Mouse (Mus musculus) erythroblast, embryonic 14.5 days (primary cell): ENCODE results near the gene Cryzl1. TPM values are rescaled to one million over a fixed set of nuclear protein-coding genes. Genes with fewer than 3 reads are reported as not detected.

ENCODE experiments used
- H3K27me3 ChIP-seq: 2 replicates; pipeline ENCODE4 v1.6.1; 2012; ENCODE audit warnings: inconsistent platforms; ENCODE audit not compliant: control insufficient read depth
- H3K36me3 ChIP-seq: 2 replicates; pipeline ENCODE4 v1.6.1; 2012; ENCODE audit warnings: mild to moderate bottlenecking, inconsistent platforms; ENCODE audit not compliant: control insufficient read depth
- H3K4me1 ChIP-seq: 2 replicates; pipeline ENCODE4 v1.6.1; 2012; ENCODE audit warnings: inconsistent platforms; ENCODE audit not compliant: control insufficient read depth
- H3K4me3 ChIP-seq: replicated peaks from 2 replicates; pipeline ENCODE3; 2012; ENCODE audit warnings: moderate library complexity, mild to moderate bottlenecking, inconsistent platforms
- H3K9me3 ChIP-seq: 2 replicates; pipeline ENCODE4 v1.6.1; 2012; ENCODE audit warnings: low read length, inconsistent platforms, mixed read lengths; ENCODE audit not compliant: control insufficient read depth
- GATA1 ChIP-seq: IDR thresholded peaks from 2 replicates; pipeline ENCODE4 v1.6.1; 2012; ENCODE audit warnings: low read length, inconsistent platforms, mixed read lengths
- TAL1 ChIP-seq: IDR thresholded peaks from 3 replicates; pipeline ENCODE4 v1.6.1; 2012; ENCODE audit warnings: low read length, inconsistent platforms, mixed read lengths
- polyA plus RNA-seq: library from polyadenylated mRNA; stranded (reverse); fragments of >175 nt; gene quantifications from 2 replicates; pipeline ENCODE4 v1.2.3, GENCODE M21; 2012

Gene Cryzl1
- polyA plus RNA-seq, 1 experiment = 0.28 TPM

GRCm38 (mm10) chr16:91685526-91685925 is 43.2 kb downstream of the Cryzl1 start:
- no peak for TF ChIP-seq TAL1
- no peak for TF ChIP-seq GATA1
- H3K9me3 ChIP-seq = no peaks in the 10 kb centered on the region
- no peaks in the 10 kb centered on the region for H3K27me3 ChIP-seq
- peaks cover 50% of the 10 kb centered on the region for H3K4me1 ChIP-seq
- peak overlapping the region; percentile 6 for H3K4me3 ChIP-seq
- H3K36me3 ChIP-seq = peaks cover 73% of the 10 kb centered on the region

DNA sequence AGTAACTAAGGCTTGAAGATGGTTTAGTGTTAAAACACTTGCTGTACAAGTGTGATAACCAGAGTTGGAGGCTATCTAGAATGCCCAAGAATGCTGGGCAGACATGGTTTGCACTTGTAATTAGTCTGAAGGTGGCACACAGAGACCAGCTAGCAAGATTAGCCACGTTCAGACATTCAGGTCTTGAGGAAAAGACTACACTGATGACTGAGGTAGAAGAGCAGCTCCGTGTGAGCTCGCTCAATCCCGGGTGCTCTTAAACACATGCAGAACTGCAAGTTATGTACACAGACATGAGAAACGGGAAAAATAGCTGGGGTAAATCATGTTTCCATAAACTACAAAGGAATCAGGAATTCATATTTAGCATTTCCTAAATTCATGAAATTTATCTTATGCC is 48.1 kb downstream of the Cryzl1 start:
- Histone ChIP-seq H3K27me3 (no peaks in the 10 kb centered on the region), H3K4me3 (no peak overlapping the region), H3K36me3 (peaks cover 99% of the 10 kb centered on the region), H3K4me1 (peaks cover 12% of the 10 kb centered on the region), H3K9me3 (no peaks in the 10 kb centered on the region)
- TF ChIP-seq GATA1 (no peak), TAL1 (no peak)

- H3K36me3 ChIP-seq = peaks cover 99% of the 10 kb centered on the region
- no peaks in the 10 kb centered on the region for H3K9me3 ChIP-seq
- no peak overlapping the region for H3K4me3 ChIP-seq
- H3K27me3 ChIP-seq = no peaks in the 10 kb centered on the region
- H3K4me1 ChIP-seq = peaks cover 3% of the 10 kb centered on the region; the same call in 1 of the 2 replicates
- TF ChIP-seq GATA1 (no peak), TAL1 (no peak)
These were observed 50.4 kb downstream of the Cryzl1 start for GRCm38 (mm10) chr16:91678147-91678911.

GRCm38 (mm10) chr16:91674500-91674899 is 54.3 kb downstream of the Cryzl1 start:
- no peak for TF ChIP-seq TAL1
- no peak for TF ChIP-seq GATA1
- Histone ChIP-seq H3K27me3 (no peaks in the 10 kb centered on the region), H3K9me3 (no peaks in the 10 kb centered on the region), H3K4me3 (no peak overlapping the region), H3K4me1 (no peaks in the 10 kb centered on the region; the same call in 1 of the 2 replicates), H3K36me3 (peaks cover 100% of the 10 kb centered on the region)

DNA sequence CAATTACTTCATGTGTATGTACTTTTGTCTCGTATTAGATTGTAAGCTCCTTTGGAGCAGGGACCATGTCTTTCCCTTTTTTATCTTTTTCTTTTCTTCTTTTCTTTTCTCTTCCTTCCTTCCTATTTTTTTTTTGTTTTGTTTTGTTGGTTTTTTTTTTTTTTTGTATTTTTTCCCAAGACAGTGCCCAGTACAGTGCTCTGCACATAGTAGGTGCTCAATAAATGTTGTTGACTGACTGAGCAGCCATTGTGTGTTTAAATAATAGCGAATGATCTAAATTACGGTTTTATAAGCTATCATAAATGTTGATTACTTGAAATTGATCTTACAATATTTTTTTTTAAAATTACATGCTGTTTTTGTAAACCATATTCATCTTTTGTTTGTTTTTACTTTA is 65.0 kb downstream of the Cryzl1 start:
- peaks cover 100% of the 10 kb centered on the region for H3K36me3 ChIP-seq
- H3K27me3 ChIP-seq = no peaks in the 10 kb centered on the region; the same call in 1 of the 2 replicates
- TF ChIP-seq TAL1 = no peak
- no peak for TF ChIP-seq GATA1
- H3K4me3 ChIP-seq = no peak overlapping the region
- no peaks in the 10 kb centered on the region for H3K4me1 ChIP-seq
- H3K9me3 ChIP-seq = peaks cover 16% of the 10 kb centered on the region

- TF ChIP-seq TAL1 (no peak), GATA1 (no peak)
- Histone ChIP-seq H3K27me3 (no peaks in the 10 kb centered on the region; the same call in 1 of the 2 replicates), H3K9me3 (peaks cover 30% of the 10 kb centered on the region), H3K4me3 (no peak overlapping the region), H3K4me1 (no peaks in the 10 kb centered on the region), H3K36me3 (peaks cover 100% of the 10 kb centered on the region)
These were observed 66.4 kb downstream of the Cryzl1 start for GRCm38 (mm10) chr16:91662336-91662735.

DNA sequence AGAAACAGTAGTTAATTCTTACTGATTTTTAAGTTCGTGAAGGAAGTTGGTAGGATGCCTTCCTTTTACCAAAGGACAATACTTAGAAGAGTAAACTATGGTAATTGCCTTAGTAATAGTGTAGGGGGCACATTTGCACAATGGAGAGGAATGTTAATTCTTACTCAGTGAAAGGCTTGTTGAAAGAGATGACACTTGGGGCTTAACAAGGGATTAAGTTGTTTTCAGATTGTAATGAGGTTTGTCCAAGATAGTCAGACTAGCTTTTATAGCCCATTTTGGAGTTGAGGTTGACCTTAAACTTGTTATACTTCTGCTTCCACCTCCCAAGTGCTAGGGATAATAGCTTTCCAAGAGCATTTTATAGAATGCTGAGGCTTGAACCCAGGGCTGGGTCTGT is 67.4 kb downstream of the Cryzl1 start:
- Histone ChIP-seq H3K4me3 (no peak overlapping the region), H3K36me3 (peaks cover 100% of the 10 kb centered on the region), H3K27me3 (no peaks in the 10 kb centered on the region; the same call in 1 of the 2 replicates), H3K9me3 (peaks cover 40% of the 10 kb centered on the region), H3K4me1 (no peaks in the 10 kb centered on the region)
- no peak for TF ChIP-seq TAL1
- TF ChIP-seq GATA1 = no peak

GRCm38 (mm10) chr16:91659798-91660197 is 69.0 kb downstream of the Cryzl1 start:
- no peak for TF ChIP-seq TAL1
- no peak for TF ChIP-seq GATA1
- Histone ChIP-seq H3K36me3 (peaks cover 100% of the 10 kb centered on the region), H3K9me3 (peaks cover 56% of the 10 kb centered on the region), H3K27me3 (no peaks in the 10 kb centered on the region; the same call in 1 of the 2 replicates), H3K4me1 (no peaks in the 10 kb centered on the region), H3K4me3 (no peak overlapping the region)

DNA sequence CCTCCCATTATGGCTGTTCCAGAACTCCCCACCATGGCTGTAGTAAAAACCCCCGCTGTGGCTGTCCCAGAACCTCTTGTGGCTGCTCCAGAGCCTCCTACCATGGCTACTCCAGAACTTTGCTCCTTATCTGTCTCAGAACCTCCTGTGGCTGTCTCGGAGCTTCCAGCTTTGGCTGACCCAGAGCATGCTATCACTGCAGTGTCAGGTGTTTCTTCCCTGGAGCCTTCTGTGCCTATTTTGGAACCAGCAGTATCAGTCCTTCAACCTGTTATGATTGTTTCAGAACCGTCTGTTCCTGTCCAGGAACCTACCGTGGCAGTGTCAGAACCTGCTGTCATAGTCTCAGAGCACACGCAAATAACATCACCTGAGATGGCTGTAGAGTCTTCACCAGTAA is 70.3 kb downstream of the Cryzl1 start:
- TF ChIP-seq TAL1 = no peak
- TF ChIP-seq GATA1 = no peak
- no peak overlapping the region for H3K4me3 ChIP-seq
- peaks cover 100% of the 10 kb centered on the region for H3K36me3 ChIP-seq
- H3K9me3 ChIP-seq = peaks cover 57% of the 10 kb centered on the region
- H3K27me3 ChIP-seq = no peaks in the 10 kb centered on the region; the same call in 1 of the 2 replicates
- H3K4me1 ChIP-seq = no peaks in the 10 kb centered on the region

DNA sequence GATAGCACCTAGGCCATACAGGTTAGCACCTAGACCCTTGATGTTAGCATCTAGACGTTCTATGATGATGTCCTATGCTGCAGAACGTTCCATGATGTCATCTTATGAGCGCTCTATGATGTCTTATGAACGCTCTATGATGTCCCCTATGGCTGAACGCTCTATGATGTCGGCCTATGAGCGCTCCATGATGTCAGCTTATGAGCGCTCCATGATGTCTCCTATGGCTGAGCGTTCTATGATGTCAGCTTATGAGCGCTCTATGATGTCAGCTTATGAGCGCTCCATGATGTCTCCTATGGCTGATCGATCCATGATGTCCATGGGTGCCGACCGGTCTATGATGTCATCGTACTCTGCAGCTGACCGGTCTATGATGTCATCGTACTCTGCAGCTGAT is 71.5 kb downstream of the Cryzl1 start:
- peaks cover 1% of the 10 kb centered on the region for H3K4me1 ChIP-seq
- H3K4me3 ChIP-seq = no peak overlapping the region
- no peaks in the 10 kb centered on the region; the same call in 1 of the 2 replicates for H3K27me3 ChIP-seq
- peaks cover 57% of the 10 kb centered on the region for H3K9me3 ChIP-seq
- peaks cover 100% of the 10 kb centered on the region for H3K36me3 ChIP-seq
- TF ChIP-seq TAL1 (no peak), GATA1 (no peak)
